ENCODE assay signal across 15 mouse cellular contexts in genomic region chr12:16875678-16876077, GRCm38 (mm10). TPM values are rescaled to one million over a fixed set of nuclear protein-coding genes. Genes with fewer than 3 reads are reported as not detected.
DNase-seq lines count a peak whose midpoint lies in the region; ATAC-seq and TF ChIP-seq lines count a peak whose summit lies in the region.
"Had no signal": no experiment of that assay in that cellular context is flagged by ENCODE, and none has a peak within 500 bp of the region (broad histone marks: within the 10 kb centered on the region; RNA-seq: fewer than 3 reads in every experiment).

No protein-coding gene starts in this region.

- H3K36me3 ChIP-seq in midbrain, embryonic 11.5 days (ENCODE audit: control insufficient read depth, insufficient read depth, low read length): no peaks in the 10 kb centered on the region
- no peaks in the 10 kb centered on the region for H3K36me3 ChIP-seq in midbrain, postnatal 0 days (ENCODE audit: insufficient read depth, low read length)
- H3K36me3 ChIP-seq: limb, embryonic 13.5 days; midbrain, embryonic 13.5 days had no signal

- H3K27ac ChIP-seq in midbrain, embryonic 11.5 days (ENCODE audit: low read depth, low read length): no peak overlapping the region
- no peak overlapping the region for H3K27ac ChIP-seq in midbrain, postnatal 0 days (ENCODE audit: low read depth, low read length)
- H3K27ac ChIP-seq: forebrain, embryonic 13.5 days; limb, embryonic 13.5 days; midbrain, embryonic 13.5 days had no signal

- no peak overlapping the region for H3K4me3 ChIP-seq in midbrain, embryonic 11.5 days (ENCODE audit: low read depth, low read length)
- H3K4me3 ChIP-seq in midbrain, postnatal 0 days (ENCODE audit: low read depth, low read length): no peak overlapping the region
- H3K4me3 ChIP-seq: forebrain, embryonic 13.5 days; limb, embryonic 13.5 days; midbrain, embryonic 13.5 days had no signal

- H3K9ac ChIP-seq in midbrain, embryonic 11.5 days (ENCODE audit: low read length): no peak overlapping the region
- H3K9ac ChIP-seq in midbrain, postnatal 0 days (replicated peaks; ENCODE audit: low read length, poor library complexity, severe bottlenecking): no peak overlapping the region
- H3K9ac ChIP-seq: forebrain, embryonic 13.5 days; limb, embryonic 13.5 days; midbrain, embryonic 13.5 days had no signal

- H3K9me3 ChIP-seq in midbrain, embryonic 11.5 days (ENCODE audit: control insufficient read depth, low read length): no peaks in the 10 kb centered on the region
- no peaks in the 10 kb centered on the region for H3K9me3 ChIP-seq in midbrain, postnatal 0 days (ENCODE audit: low read length)
- H3K9me3 ChIP-seq: forebrain, embryonic 13.5 days; limb, embryonic 13.5 days; midbrain, embryonic 13.5 days had no signal

- peaks cover 4% of the 10 kb centered on the region; the same call in 1 of the 2 replicates for H3K4me1 ChIP-seq in midbrain, embryonic 11.5 days (ENCODE audit: control insufficient read depth, insufficient read depth, low read length)
- H3K4me1 ChIP-seq in midbrain, postnatal 0 days (ENCODE audit: insufficient read depth, low read length): no peaks in the 10 kb centered on the region
- H3K4me1 ChIP-seq: forebrain, embryonic 13.5 days had no signal

- no peak for ATAC-seq in midbrain, embryonic 11.5 days (ENCODE audit: low FRiP score)
- no peak for ATAC-seq in midbrain, postnatal 0 days (ENCODE audit: low FRiP score)
- peak; percentile 30 to 50; a peak in 3 of 4 replicates for ATAC-seq in hematopoietic stem cell, adult 5-6 weeks (replicated peaks in 1 of 2; ENCODE audit: insufficient read depth in 1 of 2, low FRiP score in 2 of 2, low TSS enrichment in 1 of 2, low read depth in 1 of 2, poor library complexity in 2 of 2, severe bottlenecking in 2 of 2)
- ATAC-seq: forebrain, embryonic 13.5 days; hindbrain, embryonic 16.5 days; midbrain, embryonic 13.5 days had no signal

- DNase-seq in kidney, postnatal 10 days: peak; percentile 45
- DNase-seq in kidney, adult 9 months: no peak
- DNase-seq in midbrain, embryonic 11.5 days (ENCODE audit: low spot score, missing footprints): peak; percentile 78
- no peak for DNase-seq in midbrain, postnatal 0 days (ENCODE audit: low spot score)
- DNase-seq in embryo, embryonic 11 days: no peak
- no peak for DNase-seq in right cerebral cortex, adult 2 months (ENCODE audit: low spot score in 2 of 2)
- DNase-seq: adrenal gland, postnatal 14 days; cerebellum, adult 18-20 months; gastrocnemius, postnatal 14 days; kidney, adult 8-10 months had no signal

- H3K27me3 ChIP-seq in midbrain, embryonic 11.5 days (ENCODE audit: control insufficient read depth, insufficient read depth, low read length): no peaks in the 10 kb centered on the region
- H3K27me3 ChIP-seq in midbrain, postnatal 0 days (ENCODE audit: insufficient read depth, low read length): no peaks in the 10 kb centered on the region
- H3K27me3 ChIP-seq: forebrain, embryonic 13.5 days; limb, embryonic 13.5 days; midbrain, embryonic 13.5 days had no signal

- TF ChIP-seq CTCF in midbrain, postnatal 0 days (IDR thresholded peaks at IDR 0.05): no peak

- H3K4me2 ChIP-seq in midbrain, embryonic 11.5 days: no peak overlapping the region
- no peak overlapping the region for H3K4me2 ChIP-seq in midbrain, postnatal 0 days (ENCODE audit: low read depth, low read length, poor library complexity, severe bottlenecking)
- H3K4me2 ChIP-seq: forebrain, embryonic 13.5 days; limb, embryonic 13.5 days; midbrain, embryonic 13.5 days had no signal

- 81% methylated on average over 7 of the region's 7 CpGs for WGBS in midbrain, embryonic 11.5 days
- 63% methylated on average over 7 of the region's 7 CpGs for WGBS in midbrain, postnatal 0 days

RNA-seq across cellular contexts. Expression of gene Rock2, which starts 19.0 kb away (rescaled TPM):
- 14.4 and 14.9 TPM in 2 replicates for polyA plus RNA-seq in midbrain, embryonic 11.5 days (2014; fragmentation: Nextera tagmentation; extraction: Ambion mirVana)
- total RNA-seq in midbrain, postnatal 0 days (2014; rRNA removed): 27.3 and 40.5 TPM in 2 replicates
- 9.0 and 12.7 TPM in 2 replicates for polyA plus RNA-seq in midbrain, postnatal 0 days (2015; fragmentation: Nextera tagmentation; extraction: Ambion mirVana)
- 113 and 124 TPM in 2 replicates for total RNA-seq in hematopoietic stem cell, adult 5-6 weeks (2017)

Comparison
In these comparisons a context has a peak if more than half of its experiments do, and no peak if none do; other contexts are left out.
1. DNase-seq: peak in kidney, postnatal 10 days (single experiment) and midbrain, embryonic 11.5 days (single experiment); none in kidney, adult 9 months (single experiment), midbrain, postnatal 0 days (single experiment), embryo, embryonic 11 days (single experiment) and right cerebral cortex, adult 2 months (0 of 2).
2. ATAC-seq: peak in hematopoietic stem cell, adult 5-6 weeks (2 of 2); none in midbrain, embryonic 11.5 days (single experiment) and midbrain, postnatal 0 days (single experiment).